Mouse (Mus musculus) thymus, postnatal 0 days (tissue): ENCODE results near the gene Tceal7. TPM values are rescaled to one million over a fixed set of nuclear protein-coding genes. Genes with fewer than 3 reads are reported as not detected.
A peak's percentile ranks its signal among the peaks of the same experiment; 100 is the strongest.
"Not testable (repeated sequence)": the region's sequence is repeated elsewhere in the genome, so short reads cannot be mapped to it uniquely, and the experiment has no call there.

Experiments used
- DNase-seq: peaks from one replicate; pipeline ENCODE4 v3.0.0-alpha.2; 2015; ENCODE audit warnings: low spot score
- polyA plus RNA-seq: library from polyadenylated mRNA; unstranded; fragments of >200 nt; fragmentation: Nextera tagmentation; extraction: Ambion mirVana; gene quantifications from 2 replicates; pipeline ENCODE4 v1.2.1, GENCODE M21; 2015

Tceal7 gene
- 0.23 and 0.78 TPM in 2 replicates for polyA plus RNA-seq

- not testable (repeated sequence) for DNase-seq
Measured at GRCm38 (mm10) chrX:136214729-136215677, at the start of gene Tceal7, which contains the start of gene Bex1. TSS of gene Tceal7 (plus strand) at chrX:136214779. TSS of gene Bex1 (minus strand) at chrX:136215513.

- no peak for DNase-seq
Measured at GRCm38 (mm10) chrX:136170625-136171024, 44.0 kb upstream of the Tceal7 start.

GRCm38 (mm10) chrX:136171189-136172117 lies 43.1 kb upstream of the Tceal7 start:
- no peak for DNase-seq

GRCm38 (mm10) chrX:136172118-136172551 lies 42.4 kb upstream of the Tceal7 start, which contains the start of gene Tceal8:
TSS of gene Tceal8 (minus strand) at chrX:136172342.
- DNase-seq = peak; percentile 37

- DNase-seq = no peak
Measured at GRCm38 (mm10) chrX:136172786-136173185, 41.8 kb upstream of the Tceal7 start.

- DNase-seq = peak; percentile 40
Measured at GRCm38 (mm10) chrX:136180897-136181553, 33.6 kb upstream of the Tceal7 start.

GRCm38 (mm10) chrX:136183107-136183506 lies 31.5 kb upstream of the Tceal7 start:
- DNase-seq = no peak

GRCm38 (mm10) chrX:136195193-136195944 lies 19.2 kb upstream of the Tceal7 start:
- DNase-seq = no peak

GRCm38 (mm10) chrX:136196873-136197272 lies 17.7 kb upstream of the Tceal7 start:
- DNase-seq = peak; percentile 41

GRCm38 (mm10) chrX:136203257-136203656 lies 11.3 kb upstream of the Tceal7 start:
- DNase-seq = no peak

GRCm38 (mm10) chrX:136203664-136204066 lies 10.9 kb upstream of the Tceal7 start, which contains the start of gene Tceal5:
TSS of gene Tceal5 (minus strand) at chrX:136203876.
- DNase-seq = no peak

GRCm38 (mm10) chrX:136204406-136204805 lies 10.2 kb upstream of the Tceal7 start:
- no peak for DNase-seq

GRCm38 (mm10) chrX:136213396-136213795 lies 1.2 kb upstream of the Tceal7 start:
- DNase-seq = no peak

- DNase-seq = no peak
Measured at GRCm38 (mm10) chrX:136216303-136216702, 1.7 kb downstream of the Tceal7 start.

- no peak for DNase-seq
Measured at GRCm38 (mm10) chrX:136223714-136224113, 9.1 kb downstream of the Tceal7 start.

GRCm38 (mm10) chrX:136227768-136228167 lies 13.2 kb downstream of the Tceal7 start:
- DNase-seq = no peak

GRCm38 (mm10) chrX:136238118-136238517 lies 23.5 kb downstream of the Tceal7 start:
- peak; percentile 9 for DNase-seq

- no peak for DNase-seq
Measured at GRCm38 (mm10) chrX:136243181-136243580, 28.6 kb downstream of the Tceal7 start.

GRCm38 (mm10) chrX:136244574-136245229 lies 30.1 kb downstream of the Tceal7 start, which contains the start of gene Tceal9:
TSS of gene Tceal9 (plus strand) at chrX:136245079.
- DNase-seq = peak; percentile 51
